Mouse (Mus musculus) megakaryocyte, embryonic 14.5 days (primary cell): Measurements from ENCODE around the gene Orm3.

Experiments used
- FLI1 ChIP-seq: IDR thresholded peaks from 2 replicates; pipeline ENCODE4 v1.6.1; 2012; ENCODE audit warnings: low read length, inconsistent platforms, mixed read lengths
- GATA1 ChIP-seq: IDR thresholded peaks from 3 replicates; pipeline ENCODE4 v1.6.1; 2012; ENCODE audit warnings: mixed read lengths, low read length, inconsistent platforms, borderline replicate concordance

DNA sequence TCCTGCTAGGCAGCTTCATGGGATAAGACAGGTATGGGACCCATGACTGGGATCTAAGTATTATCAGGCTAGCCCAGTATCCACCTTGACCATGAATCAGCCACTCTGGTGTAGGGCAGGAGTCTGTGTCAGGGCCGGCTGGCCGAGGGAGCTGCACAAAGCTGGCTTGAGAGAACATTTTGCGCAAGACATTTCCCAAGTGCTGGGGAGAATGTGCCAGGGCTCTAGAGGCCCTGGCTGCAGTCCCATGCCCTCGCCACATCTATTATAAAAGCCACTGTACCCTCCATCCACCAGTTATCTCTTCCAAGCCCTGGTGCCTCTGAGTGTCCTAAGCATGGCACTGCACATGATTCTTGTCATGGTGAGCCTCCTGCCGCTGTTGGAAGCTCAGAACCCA is 6.2 kb downstream of the Orm3 start, which contains the start of gene Orm2:
- TF ChIP-seq FLI1 (no peak), GATA1 (no peak)
